Mouse (Mus musculus) mouse embryonic stem cell (cell line): ENCODE results near the gene Fam131b.

ENCODE experiments used
- in situ Hi-C, 2 experiments: fragments of 300-500 bp; cut with MboI; formaldehyde crosslinking; loops; 1 replicate in 1 of 2; 3 replicates in 1 of 2; pipeline ENCODE4 v1.14.3; 2019 to 2020; ENCODE audit warnings: low sequenced_read_pairs in 2 of 2, low pct_unique_long_range_greater_than_20kb in 1 of 2, mixed read lengths in 1 of 2; ENCODE audit not compliant: unreplicated experiment in 1 of 2

Gene Fam131b

DNA sequence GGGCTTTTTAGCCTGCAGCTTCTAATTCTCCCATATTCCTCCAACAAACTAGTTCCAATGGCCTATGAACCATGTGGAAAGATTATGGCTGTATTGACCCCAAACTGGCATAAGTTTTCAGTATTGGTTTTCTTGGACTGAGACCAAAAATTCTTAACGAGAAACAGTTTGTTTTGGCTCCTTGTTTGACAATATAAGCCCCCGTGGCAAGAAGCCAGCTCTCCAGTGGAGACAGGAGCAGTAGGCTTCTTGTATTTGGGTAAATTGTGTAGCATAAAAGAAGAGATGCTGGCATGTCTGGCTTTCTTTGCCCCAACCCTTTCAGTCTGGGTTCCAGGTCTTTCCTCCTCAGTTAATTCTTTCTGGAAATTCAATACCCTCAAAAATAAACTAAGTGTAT is 48.3 kb downstream of the Fam131b start:
- in situ Hi-C loops, result loop anchor here in 1 of 2 experiments (25.0 kb wide), 1 partner anchor 1914 kb away; no protein-coding TSS in a partner anchor

DNA sequence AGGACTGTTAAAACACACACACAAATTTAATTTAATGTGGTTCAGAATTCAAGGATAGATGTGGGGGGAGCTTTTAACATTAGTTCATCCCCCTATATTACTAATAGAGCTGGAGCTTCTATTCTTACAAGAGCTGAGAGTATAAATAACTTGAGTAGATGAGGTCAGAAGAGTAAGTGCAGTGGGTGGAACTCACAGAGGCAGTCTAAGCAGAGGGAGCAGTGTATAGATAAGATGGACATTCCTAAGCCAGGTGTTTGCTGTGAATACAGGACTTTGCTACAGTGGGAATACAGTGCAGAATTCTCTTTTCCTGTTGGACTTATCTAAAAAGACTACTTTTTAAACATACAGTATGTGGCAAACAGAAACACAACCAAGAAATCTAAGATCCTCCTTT is 53.6 kb downstream of the Fam131b start:
- in situ Hi-C loops, result no loop called here

DNA sequence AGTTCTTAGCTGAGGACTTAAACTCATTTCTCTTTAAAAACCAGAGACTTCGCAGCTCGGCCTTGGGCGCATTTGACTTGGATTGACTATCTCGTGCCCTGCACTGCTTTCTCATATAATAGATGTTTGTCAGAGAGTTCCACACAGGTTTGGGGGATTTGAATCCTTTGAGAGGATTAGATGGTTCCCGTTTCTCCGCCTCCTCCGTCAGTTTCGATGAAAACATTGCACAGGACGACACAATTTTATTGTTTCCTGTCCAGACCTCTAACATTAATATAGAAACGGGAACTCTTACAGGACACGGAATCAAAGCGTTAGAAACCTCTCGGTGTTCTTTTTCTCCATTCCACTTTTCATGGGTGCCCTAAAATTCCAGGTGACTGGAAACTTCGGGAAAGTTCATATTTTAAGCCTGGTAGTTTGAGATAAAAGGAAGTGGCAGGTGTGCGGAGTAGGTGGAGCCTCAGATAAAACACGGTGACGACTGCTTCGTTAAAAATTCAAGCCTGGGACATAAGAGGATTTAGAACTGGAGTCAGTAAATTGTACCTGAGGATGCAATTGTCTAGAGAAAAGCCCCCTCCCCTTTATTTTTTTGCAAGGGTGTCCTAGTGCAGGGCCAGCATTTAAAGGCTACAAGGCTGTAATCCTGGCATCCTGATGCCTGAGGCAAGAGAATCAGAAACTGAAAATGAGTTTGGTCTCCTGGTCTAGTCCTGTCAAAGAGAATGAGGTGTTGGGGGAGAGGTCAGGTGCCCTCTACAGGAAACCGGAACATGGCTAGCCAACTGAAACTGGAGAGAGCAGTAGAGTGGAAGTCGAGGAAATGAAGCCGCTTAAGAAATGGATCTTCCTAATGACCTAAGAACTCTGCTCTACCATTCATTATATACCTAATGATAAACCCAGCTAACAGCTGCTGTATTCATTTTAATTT is 58.8 kb downstream of the Fam131b start:
- in situ Hi-C loops, result no loop called here
